In genomic region chr2:106355984-106356547, GRCm38 (mm10) we compare ENCODE assay signal across 8 mouse cellular contexts.
A peak's percentile ranks its signal among the peaks of the same experiment; 100 is the strongest.
DNase-seq lines count a peak whose midpoint lies in the region; ATAC-seq and TF ChIP-seq lines count a peak whose summit lies in the region.

No protein-coding gene starts in this region.

- H3K4me1 ChIP-seq in G1E (ENCODE audit: insufficient read depth, low read depth, low read length): no peaks in the 10 kb centered on the region
- H3K4me1 ChIP-seq in forebrain, embryonic 10.5 days: 0 out of 2 replicates have a peak, but pooled peaks cover 4% of the 10 kb centered on the region
- H3K4me1 ChIP-seq in hindbrain, embryonic 10.5 days (replicated peaks): no peaks in the 10 kb centered on the region
- H3K4me1 ChIP-seq in lung, embryonic 15.5 days: peaks cover 7% of the 10 kb centered on the region; the same call in 1 of the 2 replicates

- H3K9ac ChIP-seq in lung, embryonic 15.5 days: no peak overlapping the region

- peaks cover 10% of the 10 kb centered on the region for H3K9me3 ChIP-seq in G1E (replicated peaks)
- no peaks in the 10 kb centered on the region for H3K9me3 ChIP-seq in forebrain, embryonic 10.5 days
- no peaks in the 10 kb centered on the region for H3K9me3 ChIP-seq in hindbrain, embryonic 10.5 days
- no peaks in the 10 kb centered on the region for H3K9me3 ChIP-seq in lung, embryonic 15.5 days

- 60% methylated on average over 5 of the region's 5 CpGs for WGBS in forebrain, embryonic 10.5 days
- 54% methylated on average over 5 of the region's 5 CpGs for WGBS in hindbrain, embryonic 10.5 days
- 34% methylated on average over 5 of the region's 5 CpGs for WGBS in lung, embryonic 15.5 days

- H3K36me3 ChIP-seq in G1E (replicated peaks): no peaks in the 10 kb centered on the region
- H3K36me3 ChIP-seq in forebrain, embryonic 10.5 days (replicated peaks): no peaks in the 10 kb centered on the region
- H3K36me3 ChIP-seq in hindbrain, embryonic 10.5 days: no peaks in the 10 kb centered on the region
- no peaks in the 10 kb centered on the region for H3K36me3 ChIP-seq in lung, embryonic 15.5 days

- peak; percentile 34; the same call in 1 of the 2 replicates for ATAC-seq in G1E (ENCODE audit: extremely low read depth, insufficient number of reproducible peaks, low FRiP score, poor library complexity, severe bottlenecking)
- ATAC-seq in lung, embryonic 15.5 days (ENCODE audit: borderline replicate concordance, extremely low read depth, low FRiP score, low TSS enrichment): peak; percentile 93; the same call in 1 of the 2 replicates
- ATAC-seq in activated CD4-positive, CD25-positive, alpha-beta regulatory T cell, adult 4 months: no peak

- DNase-seq in G1E (ENCODE audit: low spot score): no peak
- peak; percentile 7 for DNase-seq in c-Kit-positive CD71-negative TER-119-negative erythroid progenitor cells, embryonic 14.5 days (ENCODE audit: low read depth)
- peak; percentile 63 for DNase-seq in forebrain, embryonic 10.5 days (ENCODE audit: extremely low spot score, low spot score)
- peak; percentile 66 for DNase-seq in hindbrain, embryonic 10.5 days (ENCODE audit: low spot score)
- peak; percentile 53 for DNase-seq in layer of hippocampus, adult 9-10 months (ENCODE audit: low spot score)
- peak; percentile 70 for DNase-seq in right cerebral cortex, adult 18-20 months

- no peaks in the 10 kb centered on the region for H3K27me3 ChIP-seq in G1E (ENCODE audit: insufficient read depth, low read length)
- H3K27me3 ChIP-seq in forebrain, embryonic 10.5 days (ENCODE audit: poor library complexity, severe bottlenecking): no peaks in the 10 kb centered on the region
- H3K27me3 ChIP-seq in hindbrain, embryonic 10.5 days (ENCODE audit: insufficient read depth, poor library complexity, severe bottlenecking): 0 out of 2 replicates have a peak, but pooled peaks cover 4% of the 10 kb centered on the region
- no peaks in the 10 kb centered on the region for H3K27me3 ChIP-seq in lung, embryonic 15.5 days

- H3K27ac ChIP-seq in forebrain, embryonic 10.5 days: no peak overlapping the region
- H3K27ac ChIP-seq in hindbrain, embryonic 10.5 days: no peak overlapping the region
- no peak overlapping the region for H3K27ac ChIP-seq in lung, embryonic 15.5 days

- H3K4me3 ChIP-seq in G1E (ENCODE audit: low read depth, low read length): no peak overlapping the region
- H3K4me3 ChIP-seq in forebrain, embryonic 10.5 days: no peak overlapping the region
- no peak overlapping the region for H3K4me3 ChIP-seq in hindbrain, embryonic 10.5 days
- H3K4me3 ChIP-seq in lung, embryonic 15.5 days: no peak overlapping the region

- no peak for TF ChIP-seq CTCF in G1E (IDR thresholded peaks at IDR 0.05; ENCODE audit: low read depth, low read length)

- H3K4me2 ChIP-seq in lung, embryonic 15.5 days: no peak overlapping the region
